Mouse (Mus musculus) thymus, postnatal 10 days (tissue): ENCODE measurements around the gene Scarf1.

Experiments used
- DNase-seq, 2 experiments: peaks; one replicate each; pipeline ENCODE4 v3.0.0; 2021; ENCODE audit warnings: low spot score in 2 of 2

Scarf1 gene

GRCm38 (mm10) chr11:75563851-75564548 lies 50.7 kb downstream of the Scarf1 start:
- DNase-seq = no peak

- DNase-seq = no peak
These were observed 52.5 kb downstream of the Scarf1 start for GRCm38 (mm10) chr11:75565849-75566248.

- DNase-seq = no peak
These were observed 53.2 kb downstream of the Scarf1 start for GRCm38 (mm10) chr11:75566276-75567196.

- DNase-seq = no peak
These were observed 54.2 kb downstream of the Scarf1 start for GRCm38 (mm10) chr11:75567346-75568114.

- DNase-seq = no peak
These were observed 54.8 kb downstream of the Scarf1 start for GRCm38 (mm10) chr11:75568115-75568511.

- DNase-seq = no peak
These were observed 55.6 kb downstream of the Scarf1 start for GRCm38 (mm10) chr11:75568962-75569361.

GRCm38 (mm10) chr11:75570375-75571125 lies 57.2 kb downstream of the Scarf1 start:
- DNase-seq = no peak

GRCm38 (mm10) chr11:75571126-75571990 lies 58.0 kb downstream of the Scarf1 start:
- no peak for DNase-seq

GRCm38 (mm10) chr11:75572301-75572791 lies 59.0 kb downstream of the Scarf1 start:
- DNase-seq = peak; percentile 38 to 43

GRCm38 (mm10) chr11:75572854-75573650 lies 59.7 kb downstream of the Scarf1 start:
- DNase-seq = peak; percentile 87 to 95

- DNase-seq = no peak
These were observed 61.2 kb downstream of the Scarf1 start for GRCm38 (mm10) chr11:75574378-75575123.

GRCm38 (mm10) chr11:75575560-75576123 lies 62.3 kb downstream of the Scarf1 start:
- DNase-seq = no peak
